19 mouse cellular contexts compared by ENCODE assay signal in genomic region chr3:116985741-116986140, GRCm38 (mm10). TPM values are rescaled to one million over a fixed set of nuclear protein-coding genes. Genes with fewer than 3 reads are reported as not detected.
DNase-seq lines count a peak whose midpoint lies in the region; ATAC-seq and TF ChIP-seq lines count a peak whose summit lies in the region.
"Had no signal": no experiment of that assay in that cellular context is flagged by ENCODE, and none has a peak within 500 bp of the region (broad histone marks: within the 10 kb centered on the region; RNA-seq: fewer than 3 reads in every experiment).

No protein-coding gene starts in this region.

- H3K4me3 ChIP-seq in forebrain, embryonic 14.5 days (ENCODE audit: low read depth, low read length): no peak overlapping the region
- H3K4me3 ChIP-seq in forebrain, embryonic 11.5 days (ENCODE audit: low read depth, low read length): no peak overlapping the region
- no peak overlapping the region for H3K4me3 ChIP-seq in midbrain, embryonic 12.5 days
- no peak overlapping the region for H3K4me3 ChIP-seq in midbrain, postnatal 0 days (ENCODE audit: low read depth, low read length)
- H3K4me3 ChIP-seq: erythroblast, embryonic 14.5 days; kidney, embryonic 15.5 days; limb, embryonic 12.5 days had no signal

- no peaks in the 10 kb centered on the region for H3K9me3 ChIP-seq in forebrain, embryonic 14.5 days (replicated peaks; ENCODE audit: control insufficient read depth, low read length)
- H3K9me3 ChIP-seq in forebrain, embryonic 11.5 days (ENCODE audit: control insufficient read depth, low read length): no peaks in the 10 kb centered on the region
- no peaks in the 10 kb centered on the region for H3K9me3 ChIP-seq in midbrain, embryonic 12.5 days
- no peaks in the 10 kb centered on the region for H3K9me3 ChIP-seq in midbrain, postnatal 0 days (ENCODE audit: low read length)
- H3K9me3 ChIP-seq: kidney, embryonic 15.5 days; limb, embryonic 12.5 days had no signal

- no peaks in the 10 kb centered on the region for H3K27me3 ChIP-seq in forebrain, embryonic 14.5 days (replicated peaks; ENCODE audit: control insufficient read depth, insufficient read depth, low read length)
- no peaks in the 10 kb centered on the region for H3K27me3 ChIP-seq in forebrain, embryonic 11.5 days (ENCODE audit: control insufficient read depth, insufficient read depth, low read length)
- no peaks in the 10 kb centered on the region for H3K27me3 ChIP-seq in midbrain, embryonic 12.5 days
- H3K27me3 ChIP-seq in midbrain, postnatal 0 days (ENCODE audit: insufficient read depth, low read length): no peaks in the 10 kb centered on the region
- H3K27me3 ChIP-seq: kidney, embryonic 15.5 days; limb, embryonic 12.5 days had no signal

- ATAC-seq in forebrain, embryonic 14.5 days: peak; percentile 62
- no peak for ATAC-seq in forebrain, embryonic 11.5 days (replicated peaks; ENCODE audit: low FRiP score)
- ATAC-seq in midbrain, embryonic 12.5 days (ENCODE audit: low FRiP score, low read depth): peak; percentile 32; the same call in 1 of the 2 replicates
- no peak for ATAC-seq in midbrain, postnatal 0 days (ENCODE audit: low FRiP score)

- 26% methylated on average over 1 of the region's 1 CpGs for WGBS in forebrain, embryonic 14.5 days
- WGBS in forebrain, embryonic 11.5 days: 66% methylated on average over 1 of the region's 1 CpGs
- 67% methylated on average over 1 of the region's 1 CpGs for WGBS in midbrain, embryonic 12.5 days
- 31% methylated on average over 1 of the region's 1 CpGs for WGBS in midbrain, postnatal 0 days

- H3K27ac ChIP-seq in forebrain, embryonic 14.5 days (ENCODE audit: low read depth, low read length): peak overlapping the region; percentile 36; the same call in 1 of the 2 replicates
- no peak overlapping the region for H3K27ac ChIP-seq in forebrain, embryonic 11.5 days (ENCODE audit: low read depth, low read length)
- peak overlapping the region; percentile 46; the same call in 1 of the 2 replicates for H3K27ac ChIP-seq in midbrain, embryonic 12.5 days (replicated peaks)
- no peak overlapping the region for H3K27ac ChIP-seq in midbrain, postnatal 0 days (ENCODE audit: low read depth, low read length)
- H3K27ac ChIP-seq: hindbrain, postnatal 0 days; kidney, embryonic 15.5 days; limb, embryonic 12.5 days had no signal

- peaks cover 20% of the 10 kb centered on the region for H3K4me1 ChIP-seq in forebrain, embryonic 14.5 days (ENCODE audit: control insufficient read depth, insufficient read depth, low read length)
- no peaks in the 10 kb centered on the region for H3K4me1 ChIP-seq in forebrain, embryonic 11.5 days (replicated peaks; ENCODE audit: control insufficient read depth, insufficient read depth, low read length)
- peaks cover 21% of the 10 kb centered on the region for H3K4me1 ChIP-seq in midbrain, embryonic 12.5 days
- no peaks in the 10 kb centered on the region for H3K4me1 ChIP-seq in midbrain, postnatal 0 days (ENCODE audit: insufficient read depth, low read length)
- H3K4me1 ChIP-seq: kidney, embryonic 15.5 days; limb, embryonic 12.5 days had no signal

- peak; percentile 45 for DNase-seq in forebrain, embryonic 14.5 days (ENCODE audit: low spot score)
- no peak for DNase-seq in forebrain, embryonic 11.5 days (ENCODE audit: low spot score)
- DNase-seq in midbrain, postnatal 0 days (ENCODE audit: low spot score): no peak
- DNase-seq in left cerebral cortex, adult 9 months (ENCODE audit: low spot score in 2 of 2): peak; percentile 70 to 85
- peak; percentile 77 to 88 for DNase-seq in right cerebral cortex, postnatal 36 days (ENCODE audit: low spot score in 2 of 2)
- no peak for DNase-seq in cerebellum, adult 9-10 months
- no peak for DNase-seq in adrenal gland, postnatal 10 days
- DNase-seq: adrenal gland, postnatal 14 days; cerebellum, adult 11 months; lung, adult 18-20 months; thymus, adult 2 months had no signal

- no peak overlapping the region for H3K4me2 ChIP-seq in forebrain, embryonic 14.5 days (ENCODE audit: low read length)
- no peak overlapping the region for H3K4me2 ChIP-seq in forebrain, embryonic 11.5 days (ENCODE audit: low read depth, low read length, severe bottlenecking)
- no peak overlapping the region for H3K4me2 ChIP-seq in midbrain, embryonic 12.5 days (replicated peaks)
- no peak overlapping the region for H3K4me2 ChIP-seq in midbrain, postnatal 0 days (ENCODE audit: low read depth, low read length, poor library complexity, severe bottlenecking)
- H3K4me2 ChIP-seq: kidney, embryonic 15.5 days; limb, embryonic 12.5 days had no signal

- H3K9ac ChIP-seq in forebrain, embryonic 14.5 days (ENCODE audit: low read length): no peak overlapping the region
- no peak overlapping the region for H3K9ac ChIP-seq in forebrain, embryonic 11.5 days (ENCODE audit: low read length)
- no peak overlapping the region for H3K9ac ChIP-seq in midbrain, embryonic 12.5 days (replicated peaks)
- no peak overlapping the region for H3K9ac ChIP-seq in midbrain, postnatal 0 days (replicated peaks; ENCODE audit: low read length, poor library complexity, severe bottlenecking)
- H3K9ac ChIP-seq: kidney, embryonic 15.5 days; limb, embryonic 12.5 days had no signal

- H3K36me3 ChIP-seq in forebrain, embryonic 14.5 days (ENCODE audit: control insufficient read depth, insufficient read depth, low read length): no peaks in the 10 kb centered on the region
- no peaks in the 10 kb centered on the region for H3K36me3 ChIP-seq in forebrain, embryonic 11.5 days (ENCODE audit: control insufficient read depth, insufficient read depth, low read length)
- H3K36me3 ChIP-seq in midbrain, embryonic 12.5 days: no peaks in the 10 kb centered on the region
- no peaks in the 10 kb centered on the region for H3K36me3 ChIP-seq in midbrain, postnatal 0 days (ENCODE audit: insufficient read depth, low read length)
- H3K36me3 ChIP-seq: kidney, embryonic 15.5 days; limb, embryonic 12.5 days had no signal

- TF ChIP-seq CTCF in midbrain, postnatal 0 days (IDR thresholded peaks at IDR 0.05): no peak

RNA-seq across cellular contexts. Expression of gene Palmd, which starts 17.0 kb away (rescaled TPM):
- 15.9 and 17.3 TPM in 2 replicates for polyA plus RNA-seq in forebrain, embryonic 14.5 days (2014; fragmentation: Nextera tagmentation; extraction: Ambion mirVana)
- polyA plus RNA-seq in forebrain, embryonic 11.5 days (2014; fragmentation: Nextera tagmentation; extraction: Ambion mirVana): 5.3 and 6.6 TPM in 2 replicates
- polyA plus RNA-seq in midbrain, embryonic 12.5 days (2016; fragmentation: Nextera tagmentation; extraction: Ambion mirVana): 6.5 TPM in 2 replicates
- 3.5 and 10.7 TPM in 2 replicates for total RNA-seq in midbrain, postnatal 0 days (2014; rRNA removed)
- polyA plus RNA-seq in midbrain, postnatal 0 days (2015; fragmentation: Nextera tagmentation; extraction: Ambion mirVana): 6.1 and 6.7 TPM in 2 replicates
- total RNA-seq in adrenal gland, postnatal 10 days (2021): 10 to 100 TPM; 59.5 to 68.1 TPM
- total RNA-seq: granulocyte monocyte progenitor cell, adult 5-6 weeks; megakaryocyte, adult 5-6 weeks had no signal
- polyA plus RNA-seq: erythroblast, embryonic 14.5 days had no signal

RNA-seq across cellular contexts. Expression of gene 4930455H04Rik, which starts 17.7 kb away (rescaled TPM):
- polyA plus RNA-seq in forebrain, embryonic 14.5 days (2014; fragmentation: Nextera tagmentation; extraction: Ambion mirVana): not detected in 2 replicates
- polyA plus RNA-seq in forebrain, embryonic 11.5 days (2014; fragmentation: Nextera tagmentation; extraction: Ambion mirVana): not detected in 2 replicates
- not detected in 2 replicates for polyA plus RNA-seq in midbrain, embryonic 12.5 days (2016; fragmentation: Nextera tagmentation; extraction: Ambion mirVana)
- not detected in 2 replicates for total RNA-seq in midbrain, postnatal 0 days (2014; rRNA removed)
- polyA plus RNA-seq in midbrain, postnatal 0 days (2015; fragmentation: Nextera tagmentation; extraction: Ambion mirVana): not detected in 2 replicates
- under 1 TPM in 1 of 2 experiments, not detected in 1; 0.21 TPM for total RNA-seq in adrenal gland, postnatal 10 days (2021)
- total RNA-seq: adrenal gland, postnatal 14 days; granulocyte monocyte progenitor cell, adult 5-6 weeks; hindbrain, postnatal 0 days; megakaryocyte, adult 5-6 weeks had no signal
- polyA plus RNA-seq: erythroblast, embryonic 14.5 days; hindbrain, postnatal 0 days; kidney, embryonic 15.5 days; limb, embryonic 12.5 days; neural tube, embryonic 11.5 days; thymus, adult 2 months had no signal

Comparison
In these comparisons a context has a peak if more than half of its experiments do, and no peak if none do; other contexts are left out.
1. ATAC-seq: peak in forebrain, embryonic 14.5 days (single experiment) and midbrain, embryonic 12.5 days (single experiment); none in forebrain, embryonic 11.5 days (single experiment) and midbrain, postnatal 0 days (single experiment).
2. DNase-seq: peak in forebrain, embryonic 14.5 days (single experiment), left cerebral cortex, adult 9 months (2 of 2) and right cerebral cortex, postnatal 36 days (2 of 2); none in forebrain, embryonic 11.5 days (single experiment), midbrain, postnatal 0 days (single experiment), cerebellum, adult 9-10 months (single experiment) and adrenal gland, postnatal 10 days (single experiment).
3. H3K27ac ChIP-seq: peak in forebrain, embryonic 14.5 days (single experiment) and midbrain, embryonic 12.5 days (single experiment); none in forebrain, embryonic 11.5 days (single experiment) and midbrain, postnatal 0 days (single experiment).